Mouse (Mus musculus): ENCODE data around the gene Zfp663.

Gene Zfp663

DNA sequence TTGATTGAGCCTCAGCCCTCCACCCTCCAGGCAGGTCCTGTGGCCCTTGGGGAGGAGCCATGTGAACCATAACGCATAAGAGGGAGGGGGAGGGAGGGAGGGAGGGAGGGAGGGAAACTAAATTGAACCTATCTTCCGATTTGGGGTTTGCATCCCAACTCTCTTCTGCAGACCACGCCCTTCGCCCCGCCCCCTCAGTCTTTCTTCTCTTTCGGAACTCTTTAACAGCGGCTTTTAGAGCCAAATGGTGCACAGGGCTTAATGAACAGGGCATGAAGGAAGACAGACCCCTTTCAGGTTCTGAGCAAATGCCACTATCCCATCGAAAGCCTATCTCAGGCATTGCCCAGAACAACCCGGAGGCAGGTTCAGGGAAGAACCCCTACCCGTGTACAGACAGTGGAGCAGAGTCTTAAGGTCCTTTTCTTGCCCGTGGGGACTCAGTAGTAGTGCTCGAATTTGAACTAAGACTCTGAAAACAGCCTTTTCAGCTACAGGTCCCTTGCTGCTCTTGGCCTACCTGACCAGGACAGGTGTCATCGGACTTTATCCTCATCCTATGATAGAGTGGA lies 575 bp downstream of the Zfp663 start:
- DNase-seq, result no peak

DNA sequence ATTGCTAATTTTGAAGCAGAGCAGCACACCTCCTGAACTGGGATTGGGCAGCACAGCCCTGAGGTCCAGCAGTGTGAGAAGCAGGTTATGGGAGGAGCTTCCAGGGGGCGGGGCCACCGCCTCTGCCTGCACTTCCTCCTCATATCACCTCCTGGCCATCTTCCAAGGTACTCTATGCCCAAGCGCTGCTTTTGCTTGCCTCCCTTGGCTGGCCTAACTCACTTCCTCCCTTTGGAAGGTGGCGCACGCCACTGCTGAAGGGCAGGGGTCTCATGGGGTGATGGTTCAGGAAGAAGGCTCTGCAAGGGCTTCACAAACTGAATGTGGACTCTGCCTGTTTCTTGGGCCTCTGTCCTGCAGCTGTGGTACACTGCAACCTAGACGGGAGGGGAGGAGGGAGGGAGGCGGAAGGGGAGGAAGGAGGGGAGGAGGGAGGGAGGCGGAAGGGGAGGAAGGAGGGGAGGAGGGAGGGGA lies 1.4 kb downstream of the Zfp663 start:
- peak; percentile 88 for DNase-seq

DNA sequence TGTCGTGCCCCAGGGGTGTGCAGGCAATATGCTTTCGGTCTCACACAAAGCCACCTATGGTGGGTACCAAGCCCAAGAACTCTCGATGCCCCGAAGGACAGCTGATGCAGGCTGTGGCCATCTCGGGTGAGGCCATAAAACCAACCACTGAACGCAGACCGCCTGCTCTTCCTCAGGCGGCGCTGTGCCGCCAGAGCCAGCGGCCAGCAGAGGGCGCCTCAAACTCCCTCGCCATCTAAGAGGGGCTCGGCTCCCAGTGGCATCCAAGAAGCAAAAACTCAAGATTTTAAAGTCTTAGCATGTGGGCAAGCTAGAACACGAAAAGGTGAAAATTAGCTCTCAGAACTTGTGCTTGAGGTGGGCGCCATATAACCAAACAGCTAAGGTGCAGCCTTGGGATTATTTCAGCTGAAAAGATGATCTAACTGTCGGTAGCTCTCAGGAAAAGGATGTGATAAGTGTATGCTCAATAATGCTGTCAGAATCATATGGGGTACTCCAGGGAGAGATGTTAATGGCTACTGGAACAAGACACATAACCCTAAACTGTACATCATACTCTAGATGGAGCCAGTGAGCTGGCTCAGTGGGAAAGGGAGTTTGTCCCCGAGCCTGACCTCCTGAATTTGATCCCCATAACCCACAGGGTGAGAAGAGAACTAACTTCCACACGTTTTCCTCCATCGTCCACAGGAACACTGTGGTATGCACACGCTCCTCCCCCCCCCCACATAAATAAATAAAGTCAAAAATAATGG lies 4.0 kb downstream of the Zfp663 start:
- no peak for DNase-seq

DNA sequence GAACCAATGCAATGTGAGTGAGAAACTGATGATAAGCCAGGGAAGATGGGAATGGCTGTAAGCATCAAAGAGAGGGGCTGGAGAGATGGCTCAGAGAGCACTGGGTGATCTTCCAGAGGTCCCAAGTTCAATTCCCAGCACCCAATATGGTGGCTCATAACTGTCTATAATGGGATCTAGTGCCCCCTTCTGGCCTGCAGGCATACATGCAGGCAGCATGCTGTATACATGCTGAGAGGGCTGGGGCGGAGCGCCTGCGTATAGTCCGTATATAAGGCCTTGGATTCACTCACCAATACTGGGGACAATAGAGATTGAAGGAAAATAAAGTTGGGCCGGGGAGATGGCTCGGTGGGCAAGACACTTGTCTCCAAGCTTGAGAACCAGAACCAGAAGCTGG lies 5.2 kb downstream of the Zfp663 start:
- DNase-seq, result no peak

DNA sequence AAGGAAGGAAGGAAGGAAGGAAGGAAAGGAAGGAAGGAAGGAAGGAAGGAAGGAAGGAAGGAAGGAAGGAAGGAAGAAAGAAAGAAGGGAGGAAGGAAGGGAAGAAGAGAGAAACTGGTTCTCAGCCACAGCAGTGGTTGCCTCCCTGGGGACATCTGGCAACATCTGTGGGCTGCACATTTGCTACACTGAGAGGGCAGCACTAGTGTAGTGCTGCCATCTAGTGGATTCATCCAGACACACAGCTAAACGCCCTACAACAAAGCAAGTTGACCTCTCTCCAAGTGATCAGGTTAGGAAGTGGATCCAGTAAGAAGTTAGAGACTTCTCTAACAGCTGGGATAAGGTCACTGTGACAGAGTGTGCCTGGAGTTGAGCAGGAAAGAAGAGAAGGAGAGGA lies 7.7 kb downstream of the Zfp663 start:
- peak; percentile 93 for DNase-seq

DNA sequence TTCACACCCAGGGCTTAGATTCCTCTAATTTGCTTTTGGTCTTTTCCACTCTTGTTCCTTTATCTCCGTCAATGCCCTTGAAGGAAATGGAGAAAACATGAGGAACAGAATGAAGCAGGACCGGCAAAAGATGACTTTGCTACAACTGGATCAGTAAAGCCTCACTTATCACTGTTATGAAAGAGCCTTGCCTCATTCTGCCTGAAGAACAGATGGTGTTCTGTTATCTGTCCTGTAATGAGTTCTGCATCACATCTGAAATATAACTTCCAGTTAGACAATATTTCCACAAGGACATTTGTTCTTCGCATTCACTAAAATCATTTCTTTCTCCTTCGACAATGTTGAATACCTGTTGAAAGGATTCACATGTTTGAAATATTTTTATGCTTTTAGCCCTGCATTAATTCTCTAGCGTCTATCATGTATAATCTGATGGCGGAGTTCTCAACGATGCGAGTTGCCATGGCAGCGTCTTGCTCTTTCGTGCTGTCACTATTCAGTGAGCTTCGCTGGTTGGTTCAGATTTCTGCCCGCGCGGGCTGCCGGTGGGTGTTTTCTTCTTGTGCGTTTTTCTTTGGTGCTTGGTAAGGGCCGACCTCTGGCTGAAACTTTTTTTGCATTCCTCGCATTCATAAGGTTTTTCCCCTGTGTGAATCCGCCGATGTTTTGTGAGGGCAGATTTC lies 16.6 kb downstream of the Zfp663 start:
- no peak for DNase-seq

DNA sequence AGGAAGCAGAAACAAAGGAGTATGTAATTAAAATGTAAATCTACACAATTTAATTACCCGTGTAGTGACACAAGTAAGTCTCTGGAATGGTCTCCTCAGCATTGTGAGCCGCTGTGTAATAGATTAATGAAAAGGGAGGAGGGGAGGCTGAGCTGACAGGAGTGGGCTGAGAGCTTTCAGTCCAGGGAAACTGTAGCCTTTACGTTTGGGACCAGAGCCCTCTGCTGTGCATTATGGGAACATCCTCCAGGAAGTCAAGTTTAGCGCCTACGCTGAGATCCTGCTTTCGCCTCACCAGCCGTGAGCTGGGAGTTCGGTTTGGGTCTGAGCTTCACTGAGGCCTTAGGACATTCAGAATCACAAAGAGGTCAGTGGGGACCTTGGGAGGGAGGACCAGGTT lies 19.1 kb downstream of the Zfp663 start:
- DNase-seq, result no peak

DNA sequence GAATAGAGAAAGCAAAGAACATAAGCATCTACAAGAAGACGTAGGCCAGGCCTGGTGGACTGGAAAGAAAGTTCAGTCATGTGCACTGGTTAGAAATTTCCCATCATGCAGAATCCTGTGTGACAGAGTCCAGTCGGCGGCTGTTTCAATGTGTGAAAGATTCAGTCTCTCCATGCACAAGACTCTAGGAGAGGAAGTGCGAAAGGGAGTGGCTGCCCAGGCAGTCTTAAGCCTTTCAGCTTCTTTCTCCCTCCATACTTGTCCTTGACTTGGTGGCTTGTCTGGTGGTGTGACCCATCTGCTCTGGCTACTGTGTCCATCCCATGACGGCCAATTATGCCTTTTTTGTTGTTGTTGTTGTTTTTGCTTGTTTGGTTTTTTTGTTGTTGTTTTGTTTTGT lies 22.3 kb downstream of the Zfp663 start:
- no peak for DNase-seq

DNA sequence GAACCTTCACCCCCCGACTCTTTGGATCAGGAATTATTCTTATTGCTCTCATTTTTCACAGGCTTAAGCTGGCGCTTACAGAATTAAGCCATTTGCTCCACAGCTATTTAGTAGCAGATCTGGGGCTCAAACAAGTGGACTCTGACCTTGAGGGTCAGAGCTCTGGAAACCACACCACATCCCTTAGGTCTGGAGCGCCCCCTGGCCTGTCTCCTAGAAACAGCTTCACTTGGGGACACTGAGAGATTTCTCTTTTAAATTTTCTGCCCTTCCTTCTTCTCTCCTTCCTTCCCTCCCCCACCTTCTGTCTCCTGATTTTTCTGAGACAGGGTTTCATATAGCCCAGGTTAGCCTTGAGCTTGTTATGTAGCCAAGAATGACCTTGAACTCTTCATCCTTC lies 31.3 kb downstream of the Zfp663 start:
- peak; percentile 89 for DNase-seq

DNA sequence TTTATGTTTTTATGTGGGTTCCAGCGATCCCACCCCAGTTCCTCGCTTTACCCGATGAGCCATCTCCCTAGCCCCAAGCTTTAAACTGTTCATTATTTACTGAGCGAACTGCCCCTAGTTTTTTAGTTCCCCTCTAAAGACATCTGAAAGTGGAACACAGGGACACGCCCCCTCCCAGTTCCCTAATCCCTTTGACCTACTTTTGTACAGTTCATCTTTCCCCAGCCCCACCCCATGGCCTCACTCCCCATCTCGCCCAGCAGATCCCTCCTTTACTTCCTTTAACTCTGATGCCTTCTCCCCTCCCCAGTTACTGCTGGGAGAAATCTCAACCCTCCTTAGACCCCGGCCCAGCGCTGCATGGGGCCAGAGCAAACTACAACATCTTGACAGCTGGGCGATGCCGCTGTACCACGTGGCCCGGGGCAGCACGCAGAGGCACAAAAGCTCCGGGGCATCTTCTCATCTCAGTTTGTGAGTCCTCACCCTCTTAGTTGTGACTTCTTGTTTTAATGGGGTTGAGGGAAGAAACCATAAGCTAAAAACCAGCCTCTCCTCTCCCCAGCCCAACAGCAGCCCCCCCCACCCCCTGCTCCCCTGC lies 35.8 kb downstream of the Zfp663 start:
- DNase-seq, result peak; percentile 96

DNA sequence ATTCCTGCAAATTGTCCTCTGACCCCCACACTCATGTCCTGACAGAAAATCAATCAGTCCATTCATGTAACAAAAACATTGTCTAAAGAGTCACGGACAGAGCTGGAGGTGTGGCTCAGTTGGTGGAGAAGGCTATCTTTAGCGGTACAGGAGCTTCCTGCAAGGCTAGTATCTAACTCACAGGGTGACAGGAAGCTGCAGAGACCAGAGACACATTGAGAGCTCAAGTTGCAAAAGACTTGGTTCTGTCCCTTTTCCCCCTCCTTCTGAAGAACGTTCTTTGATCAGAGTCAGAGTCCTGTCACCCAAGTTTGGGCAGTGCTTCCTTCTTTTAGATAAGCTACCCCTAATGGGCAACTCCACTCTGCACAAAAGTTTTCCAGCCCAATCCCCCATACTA lies 38.8 kb downstream of the Zfp663 start:
- DNase-seq, result no peak

DNA sequence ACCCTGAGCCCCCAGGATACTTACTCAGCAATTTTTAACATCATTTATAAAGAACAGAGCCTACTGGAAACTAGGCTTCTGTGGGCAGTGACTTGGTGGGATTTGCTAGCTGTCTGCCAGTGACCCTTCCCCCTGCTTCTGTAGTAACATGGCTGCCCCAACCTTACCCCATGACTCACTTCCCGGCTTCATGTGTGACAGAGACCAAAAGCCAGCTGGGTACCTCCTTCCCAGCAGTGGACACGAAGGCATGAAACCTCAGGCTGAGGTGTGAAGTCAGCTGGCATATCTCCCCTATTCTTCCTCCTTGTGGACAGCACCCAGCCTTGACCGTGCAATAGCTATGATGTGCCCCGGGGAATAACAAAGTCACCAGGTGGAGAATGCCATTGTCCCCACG lies 39.8 kb downstream of the Zfp663 start:
- DNase-seq, result peak; percentile 74

DNA sequence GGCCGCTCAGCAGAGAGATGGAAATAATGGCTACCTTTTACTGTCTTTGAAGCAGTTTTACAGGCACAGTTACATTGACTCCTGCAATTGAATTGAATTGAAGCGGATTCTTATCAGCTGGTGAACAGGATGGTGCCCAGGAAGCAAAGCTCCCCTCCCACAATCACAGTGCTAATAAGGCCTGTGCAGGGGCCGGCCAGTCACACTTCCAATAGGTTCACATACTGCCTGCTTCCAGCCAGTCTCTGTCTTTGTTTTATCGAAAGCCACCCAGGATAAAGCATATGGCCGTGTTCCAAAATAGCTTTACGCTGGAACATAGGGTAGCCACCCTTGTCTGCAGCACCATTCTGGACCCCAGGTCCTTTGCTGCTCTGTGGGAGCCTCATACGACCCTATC lies 41.1 kb downstream of the Zfp663 start:
- DNase-seq, result no peak

DNA sequence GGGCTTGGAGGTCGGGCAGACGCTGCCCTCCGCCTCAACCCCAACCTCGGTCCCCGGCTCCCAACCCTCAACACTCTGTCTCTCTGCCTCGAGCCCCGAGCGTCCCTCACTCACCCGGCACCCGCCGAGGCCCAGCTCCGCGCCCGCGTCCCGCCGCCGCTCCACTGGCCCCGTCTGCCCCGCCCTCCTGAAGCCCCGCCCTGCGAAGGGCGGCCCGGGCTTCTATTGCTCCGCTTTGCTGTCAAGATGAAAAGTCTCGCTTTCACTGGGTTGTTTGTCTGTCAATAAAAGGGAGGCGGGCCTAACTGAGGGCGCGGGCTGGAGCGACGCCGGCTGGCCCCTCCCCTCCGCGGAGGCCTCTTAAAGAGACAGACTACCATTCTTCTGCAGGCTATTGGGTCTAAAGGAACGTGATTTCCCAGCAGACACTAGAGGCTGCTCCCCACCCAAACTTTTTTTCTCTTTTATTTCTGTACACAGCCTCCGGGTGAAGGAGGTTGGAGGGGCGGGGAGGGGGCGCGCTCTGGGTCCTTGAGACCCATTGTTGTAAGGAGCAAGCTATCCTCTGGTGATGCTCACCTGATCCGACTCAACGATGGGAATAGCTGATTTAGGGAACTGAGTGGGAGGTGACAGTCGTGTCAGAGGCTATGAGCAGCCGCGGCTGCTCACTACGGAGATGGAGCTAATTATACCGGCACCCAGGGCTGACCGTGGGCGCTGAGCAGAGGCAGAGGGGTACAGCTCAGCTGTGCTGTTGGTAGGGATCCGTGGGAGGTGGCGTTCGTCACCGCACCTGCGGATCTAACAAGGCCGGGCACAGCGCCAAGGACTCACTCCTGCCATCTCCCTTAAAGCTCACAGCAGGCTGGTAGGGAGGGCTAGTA lies 42.0 kb downstream of the Zfp663 start, which contains the start of gene Elmo2:
Elmo2 (minus strand) TSS at position 176 of the 887 bp plus-strand sequence.
- peak; percentile 100 for DNase-seq

DNA sequence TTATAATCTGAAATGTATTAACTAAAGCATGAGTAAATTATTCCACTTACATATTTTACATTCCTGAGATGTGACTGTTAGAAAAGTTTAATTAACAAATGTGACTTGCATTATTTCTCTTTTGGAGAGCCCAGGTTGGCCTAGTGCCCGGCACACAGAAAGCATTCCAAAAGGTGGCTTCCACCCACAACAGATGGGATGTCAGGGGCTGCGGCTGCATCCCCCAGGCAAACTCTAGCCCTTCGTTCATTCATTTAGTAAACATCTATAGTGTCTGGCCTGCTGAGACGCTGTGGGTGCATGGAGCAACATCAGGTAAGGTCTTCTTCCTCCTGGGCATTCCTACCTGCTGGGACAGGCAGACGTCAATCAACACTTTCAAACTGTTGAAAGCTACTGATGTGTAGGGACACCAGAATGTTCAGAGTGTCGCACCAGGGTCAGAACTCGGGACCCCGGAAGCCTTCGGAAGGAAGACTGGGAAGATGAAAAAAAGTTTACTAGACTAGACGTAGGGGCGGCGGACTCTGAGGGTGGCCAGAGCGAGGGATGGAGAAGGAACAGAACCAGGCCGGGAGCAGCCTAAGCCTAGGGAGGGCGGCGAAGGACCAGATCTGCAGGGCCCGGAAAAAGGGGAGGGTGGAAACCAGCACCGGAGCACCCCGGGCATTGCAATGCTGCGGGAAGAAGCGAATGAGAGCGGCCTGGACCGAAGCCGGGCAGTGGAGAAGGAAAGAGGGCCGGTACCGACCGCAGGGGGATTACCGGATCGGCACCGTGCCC lies 42.8 kb downstream of the Zfp663 start:
- DNase-seq, result no peak

DNA sequence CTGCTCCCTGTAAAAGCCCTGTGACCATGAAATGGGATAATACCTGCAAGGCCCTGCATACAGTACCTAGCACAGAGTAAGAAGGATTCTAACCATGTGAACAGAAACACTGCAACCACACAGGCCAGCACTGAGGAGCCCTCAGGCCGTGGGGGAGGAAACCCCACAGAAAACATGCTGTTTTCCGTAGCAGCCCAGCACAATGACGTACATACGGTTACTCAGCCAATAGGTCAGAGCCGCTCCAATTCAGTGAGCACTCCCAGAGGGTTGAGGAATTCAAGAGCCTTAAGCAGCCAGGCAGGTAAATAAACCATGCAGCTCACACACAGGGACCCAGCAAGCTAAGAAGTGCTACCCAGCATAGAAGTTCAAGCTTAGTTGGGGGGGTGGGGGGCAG lies 44.6 kb downstream of the Zfp663 start:
- DNase-seq, result peak; percentile 91

DNA sequence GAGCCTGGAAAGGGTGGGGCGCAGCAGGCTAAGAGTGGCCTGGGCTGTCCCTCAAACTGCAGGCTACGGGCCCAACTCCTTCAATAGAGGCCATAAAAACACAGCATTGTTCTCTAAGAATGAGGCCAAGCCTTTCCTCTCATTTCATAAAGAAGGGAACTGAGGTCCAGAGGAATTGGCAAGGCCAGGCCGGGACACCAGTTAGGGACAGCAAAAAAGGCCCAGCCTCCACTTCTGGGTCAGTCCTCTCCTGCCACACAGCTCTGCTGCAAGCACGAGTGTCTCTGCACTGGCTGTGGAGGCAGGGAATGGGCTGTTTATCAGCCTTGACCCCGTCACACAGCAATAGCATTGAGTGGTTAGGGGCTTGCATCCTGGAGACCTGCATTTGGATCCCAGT lies 45.0 kb downstream of the Zfp663 start:
- peak; percentile 87 for DNase-seq

DNA sequence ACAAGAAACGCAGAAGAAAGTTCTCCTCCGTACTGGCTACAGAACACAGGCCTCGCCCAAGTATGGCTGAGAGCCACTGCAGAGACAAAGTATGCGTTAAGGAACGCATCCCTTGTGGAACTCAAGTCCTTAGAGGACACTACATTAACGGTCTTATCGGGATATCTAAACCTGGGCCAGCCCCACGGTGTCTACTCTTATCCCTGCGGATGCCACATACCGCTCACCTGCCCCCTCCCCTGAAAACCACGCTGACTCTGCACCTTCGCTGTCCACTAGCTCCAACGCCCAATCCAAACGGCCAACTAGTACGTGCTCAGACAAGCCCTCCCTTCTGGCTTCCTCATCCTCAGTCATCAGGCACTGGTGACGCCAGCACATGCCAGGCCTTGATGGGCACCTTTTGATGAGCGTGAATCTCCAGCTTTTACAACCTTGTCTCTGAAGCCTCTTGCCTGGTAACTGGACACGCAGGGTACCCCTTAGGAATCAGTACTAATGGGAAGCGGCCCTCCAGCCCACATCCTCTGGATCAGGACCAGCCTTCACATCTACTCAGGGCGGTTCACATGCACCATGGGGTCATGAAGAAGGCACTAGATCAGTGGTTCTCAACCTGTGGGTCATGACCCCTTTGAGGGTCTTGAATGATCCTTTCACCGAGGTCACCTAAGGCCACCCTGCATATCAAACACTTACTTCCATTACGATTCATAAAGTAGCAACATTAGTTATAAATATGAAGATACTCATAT lies 46.4 kb downstream of the Zfp663 start:
- peak; percentile 89 for DNase-seq

DNA sequence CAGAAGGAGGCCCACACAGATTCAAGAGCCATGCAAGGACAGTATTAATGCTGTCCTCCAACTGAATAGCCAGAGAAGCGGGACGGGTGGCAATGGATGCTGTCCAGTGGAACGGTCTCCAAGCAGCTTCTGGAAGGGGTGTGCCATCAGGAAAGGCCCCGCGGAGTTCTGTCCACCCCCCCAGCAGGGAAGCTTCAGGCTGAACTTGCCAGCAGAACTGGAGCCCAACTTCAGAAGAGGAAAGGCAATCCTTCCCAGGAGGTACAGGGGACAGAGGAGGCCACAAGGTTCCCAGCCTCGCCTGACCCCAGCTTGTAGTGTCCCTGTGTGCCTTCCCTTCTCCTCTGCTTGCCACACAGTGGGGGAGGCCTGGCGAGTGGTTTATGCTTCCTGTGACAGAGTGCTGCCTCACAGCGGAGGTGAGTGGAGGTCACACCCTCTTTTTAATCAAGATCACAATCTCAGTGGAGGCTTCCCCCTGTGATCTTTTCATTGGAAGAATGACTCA lies 47.1 kb downstream of the Zfp663 start:
- peak; percentile 93 for DNase-seq

DNA sequence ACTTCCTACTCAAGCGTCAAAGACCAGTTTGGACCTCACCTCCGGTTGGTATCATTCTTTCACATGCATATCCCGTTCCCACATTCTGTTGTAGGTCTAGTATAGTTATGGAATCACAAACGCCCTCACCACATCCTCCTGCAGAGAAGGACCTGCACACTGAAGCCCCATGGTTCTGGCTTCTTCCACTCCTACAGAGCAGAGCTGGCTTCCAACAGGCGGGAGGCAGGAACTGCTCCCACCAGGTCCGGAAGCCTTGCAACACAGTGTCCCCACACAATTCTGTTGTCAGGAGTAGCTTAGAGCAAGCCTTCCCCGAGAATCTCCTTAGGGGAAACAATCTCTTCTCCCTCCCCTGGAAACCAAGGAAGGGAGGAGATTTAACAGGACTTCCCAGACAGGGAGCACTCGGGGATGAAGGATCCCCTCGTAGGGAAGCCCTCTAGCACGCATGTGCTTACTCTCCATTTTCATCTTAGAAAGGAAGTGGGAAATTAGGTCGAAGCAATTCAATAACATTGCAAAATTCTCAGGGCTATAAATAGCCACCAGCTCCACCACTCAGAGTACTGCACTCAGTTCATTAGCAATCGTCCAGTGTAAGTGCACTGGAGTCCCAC lies 47.9 kb downstream of the Zfp663 start:
- DNase-seq, result peak; percentile 98

Data from heart, adult 11 months (tissue).